Mouse (Mus musculus): ENCODE measurements around the gene Lck. TPM values are rescaled to one million over a fixed set of nuclear protein-coding genes. Genes with fewer than 3 reads are reported as not detected.

The Lck gene
- polyA plus RNA-seq (2015; fragmentation: Nextera tagmentation; extraction: Ambion mirVana) = 5.9 and 7.1 TPM in 2 replicates

DNA sequence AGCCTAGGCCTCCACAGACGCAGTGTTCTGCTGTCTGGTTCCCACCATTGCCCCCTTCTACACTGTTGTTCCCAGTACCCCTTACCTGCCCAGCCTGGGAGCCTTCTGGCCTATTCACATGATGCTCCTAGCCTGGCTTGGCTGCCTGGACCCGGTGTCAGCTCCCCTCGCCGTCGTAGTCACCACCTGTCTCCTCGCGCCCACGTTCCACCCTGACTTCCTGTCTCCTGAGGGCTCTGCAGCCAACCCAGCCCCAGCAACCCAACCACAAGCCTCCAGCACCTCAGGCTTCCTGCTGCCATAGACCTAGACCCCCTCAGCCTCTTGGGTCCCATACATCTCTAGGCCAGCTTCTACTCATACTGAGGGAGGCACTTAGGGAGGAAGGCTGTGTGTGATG is at the start of gene Lck:
Gene Lck, minus strand, starts transcription at position 212 of the 400 bp plus-strand sequence.
- H3K27ac ChIP-seq = no peak within 1 kb of the TSS
- H3K4me2 ChIP-seq (replicated peaks) = no peak within 1 kb of the TSS
- H3K4me1 ChIP-seq (replicated peaks) = peaks cover 6% of the 10 kb centered on the region; the same call in 1 of the 2 replicates
- H3K27me3 ChIP-seq = no peaks in the 10 kb centered on the region
- no peaks in the 10 kb centered on the region for H3K36me3 ChIP-seq
- ATAC-seq = no peak
- H3K9ac ChIP-seq (replicated peaks) = no peak within 1 kb of the TSS
- no peak within 1 kb of the TSS for H3K4me3 ChIP-seq (replicated peaks)
- H3K9me3 ChIP-seq = no peaks in the 10 kb centered on the region
- 92% methylated on average over 8 of the region's 8 CpGs for WGBS

DNA sequence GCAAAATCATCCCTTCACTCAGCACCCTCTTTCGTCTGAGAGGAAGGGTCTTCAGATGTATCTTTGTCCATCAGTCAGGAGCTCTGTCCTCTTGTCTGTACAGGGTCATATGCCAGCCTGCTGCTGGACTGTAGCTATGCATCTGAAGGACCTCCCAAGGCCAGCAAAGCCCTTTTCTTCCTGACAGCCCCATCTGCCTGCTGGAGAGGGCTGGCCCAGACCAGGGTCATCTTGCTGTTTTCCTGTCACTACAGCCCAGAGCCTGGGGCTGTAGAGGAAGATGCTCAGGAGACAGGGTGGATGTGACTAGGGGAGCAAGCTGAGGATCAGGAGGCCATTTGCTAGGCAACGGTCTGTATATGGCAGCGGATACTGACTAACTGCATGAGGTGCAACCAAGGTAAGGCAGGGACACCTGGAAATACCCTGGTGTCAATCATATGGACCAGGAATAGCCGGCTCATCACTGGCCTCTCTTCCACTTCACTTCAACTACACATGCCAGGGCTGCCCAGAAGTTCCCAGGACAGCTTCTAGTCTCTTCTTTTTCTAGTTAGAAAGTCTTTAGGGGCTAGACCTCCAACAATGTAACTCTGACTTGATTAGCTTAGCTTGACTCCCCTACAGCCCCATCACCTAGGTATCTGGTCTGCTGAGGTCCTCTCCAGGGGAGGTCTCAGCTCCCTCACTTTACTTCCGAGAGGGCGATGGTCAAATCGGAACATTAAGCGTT is 49.5 kb upstream of the Lck start:
- peak overlapping the region; percentile 74 for H3K9ac ChIP-seq (replicated peaks)
- peaks cover 58% of the 10 kb centered on the region for H3K4me1 ChIP-seq (replicated peaks)
- H3K9me3 ChIP-seq = no peaks in the 10 kb centered on the region
- 18% methylated on average over 8 of the region's 8 CpGs for WGBS
- H3K4me3 ChIP-seq (replicated peaks) = peak overlapping the region; percentile 58
- peak overlapping the region; percentile 73 for H3K4me2 ChIP-seq (replicated peaks)
- no peak for ATAC-seq
- peaks cover 36% of the 10 kb centered on the region for H3K36me3 ChIP-seq
- peak overlapping the region; percentile 93 for H3K27ac ChIP-seq
- H3K27me3 ChIP-seq = no peaks in the 10 kb centered on the region

DNA sequence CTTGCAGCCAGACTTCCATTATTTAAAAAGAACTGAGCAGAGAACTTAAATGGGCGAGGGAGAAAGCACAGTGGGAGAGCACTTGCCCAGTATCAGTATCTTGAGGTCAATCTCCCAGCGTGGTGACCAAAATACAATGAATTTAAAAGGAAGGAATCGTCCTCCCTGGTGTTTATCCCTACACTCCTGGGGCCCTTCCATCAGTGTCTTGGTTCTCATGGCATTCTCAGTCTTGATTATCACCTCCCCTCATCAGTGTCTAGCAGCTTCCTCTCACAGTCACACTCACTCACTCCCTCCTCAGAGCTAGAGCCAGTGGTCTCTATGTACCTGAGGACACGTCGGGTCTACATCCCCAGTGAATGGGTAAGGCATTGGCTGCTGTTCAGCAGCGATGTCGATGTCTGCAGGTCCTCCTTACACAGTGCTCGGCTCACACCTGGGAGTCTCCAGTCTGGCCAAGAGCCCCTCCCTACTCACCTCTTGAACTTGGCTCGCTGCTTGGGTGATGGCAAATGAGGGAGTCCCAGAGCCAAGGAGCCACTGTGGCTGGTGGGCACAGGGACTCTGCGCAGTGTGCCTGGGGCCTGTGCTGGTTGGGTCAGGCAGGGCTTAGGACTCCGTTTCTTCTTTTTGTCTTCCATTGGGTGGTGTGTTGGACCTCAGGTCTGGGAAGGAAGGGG is 48.8 kb upstream of the Lck start:
- H3K27me3 ChIP-seq = no peaks in the 10 kb centered on the region
- peaks cover 63% of the 10 kb centered on the region for H3K4me1 ChIP-seq (replicated peaks)
- ATAC-seq = no peak
- H3K9me3 ChIP-seq = no peaks in the 10 kb centered on the region
- H3K4me3 ChIP-seq (replicated peaks) = peak overlapping the region; percentile 58
- peak overlapping the region; percentile 93 for H3K27ac ChIP-seq
- peaks cover 30% of the 10 kb centered on the region for H3K36me3 ChIP-seq
- H3K9ac ChIP-seq (replicated peaks) = peak overlapping the region; percentile 74
- whole genome bisulfite sequencing = 73% methylated on average over 11 of the region's 11 CpGs
- peak overlapping the region; percentile 73 for H3K4me2 ChIP-seq (replicated peaks)

DNA sequence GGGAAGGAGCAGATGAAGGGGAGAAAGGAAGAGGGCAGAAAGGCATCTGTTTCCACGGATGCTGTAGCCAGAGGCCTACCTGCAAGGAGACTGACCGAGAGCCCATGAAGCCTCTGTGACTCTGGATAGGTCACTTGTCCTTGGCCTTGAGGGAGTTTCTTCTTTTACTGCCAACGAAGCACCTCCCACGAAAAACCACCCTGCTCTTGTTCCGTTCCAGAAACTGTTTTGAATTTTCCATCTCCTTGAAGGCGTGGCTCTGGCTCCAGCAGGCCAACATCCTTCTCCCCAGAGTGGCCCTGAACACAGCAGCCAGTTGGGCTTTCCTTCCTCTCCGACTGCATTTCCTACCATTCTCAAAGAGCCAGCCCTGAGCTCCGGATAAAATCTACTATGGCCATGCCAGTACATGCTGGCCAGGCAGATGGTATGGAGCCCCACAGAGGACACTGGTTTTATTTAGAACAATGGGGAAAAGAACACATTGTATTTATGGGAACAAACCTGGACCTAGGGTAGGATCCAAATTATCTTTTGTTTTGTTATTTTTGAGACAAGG is 47.9 kb upstream of the Lck start:
- peak overlapping the region; percentile 74; the same call in 1 of the 2 replicates for H3K9ac ChIP-seq (replicated peaks)

DNA sequence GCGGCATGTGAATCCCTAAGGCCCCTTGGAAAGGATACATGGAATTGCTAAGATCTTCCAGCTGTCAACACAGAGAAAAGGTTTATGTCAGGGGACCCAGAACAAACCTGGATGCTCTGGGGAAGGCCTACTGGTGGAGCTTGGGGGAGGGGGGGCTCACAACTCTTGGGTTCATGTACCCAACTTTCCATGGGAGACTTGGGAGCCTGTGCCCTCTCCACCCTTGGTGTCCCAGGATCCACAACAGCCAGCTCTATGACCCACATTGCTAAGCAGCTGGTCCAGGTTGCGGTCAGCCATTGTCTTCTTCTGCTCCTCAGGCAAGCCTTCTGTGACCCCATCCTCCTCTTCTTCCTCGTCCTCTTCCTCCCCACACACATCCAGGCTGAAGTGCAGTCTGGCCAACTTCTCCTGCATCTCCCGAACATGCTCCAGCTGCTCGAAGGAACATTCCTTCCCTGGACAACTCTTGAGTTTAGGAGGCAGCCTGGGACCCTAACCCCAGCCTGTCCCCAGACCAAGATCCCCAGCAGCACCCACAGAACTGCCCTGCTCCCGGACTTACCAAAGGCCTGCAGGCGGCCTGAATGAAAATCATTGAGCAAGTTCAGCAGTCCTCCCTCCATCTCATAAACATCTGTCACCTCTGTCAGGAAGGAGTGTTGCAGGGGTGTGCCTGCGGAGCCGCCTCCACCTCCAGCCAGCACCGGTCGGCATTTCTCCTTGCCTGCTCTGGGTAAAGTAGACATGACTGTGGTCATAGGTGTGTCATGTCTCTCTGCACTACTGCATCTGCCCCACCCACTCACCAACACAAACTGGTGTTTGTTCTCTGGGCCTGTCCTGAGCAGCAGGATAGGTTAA is 47.2 kb upstream of the Lck start:
- 91% methylated on average over 11 of the region's 11 CpGs for WGBS
- Histone ChIP-seq H3K4me1 (replicated peaks) (peaks cover 63% of the 10 kb centered on the region), H3K27me3 (no peaks in the 10 kb centered on the region), H3K4me2 (replicated peaks) (no peak overlapping the region), H3K9ac (replicated peaks) (peak overlapping the region; percentile 74; the same call in 1 of the 2 replicates), H3K9me3 (no peaks in the 10 kb centered on the region), H3K27ac (no peak overlapping the region), H3K4me3 (replicated peaks) (no peak overlapping the region), H3K36me3 (peaks cover 30% of the 10 kb centered on the region)
- no peak for ATAC-seq

More for the DNA sequence above, 47.9 kb upstream of the Lck start:
- Histone ChIP-seq H3K27ac (no peak overlapping the region), H3K27me3 (no peaks in the 10 kb centered on the region), H3K4me3 (replicated peaks) (no peak overlapping the region), H3K9me3 (no peaks in the 10 kb centered on the region), H3K36me3 (peaks cover 30% of the 10 kb centered on the region), H3K4me1 (replicated peaks) (peaks cover 68% of the 10 kb centered on the region), H3K4me2 (replicated peaks) (peak overlapping the region; percentile 73; the same call in 1 of the 2 replicates)
- 89% methylated on average over 8 of the region's 8 CpGs for WGBS
- ATAC-seq = no peak

DNA sequence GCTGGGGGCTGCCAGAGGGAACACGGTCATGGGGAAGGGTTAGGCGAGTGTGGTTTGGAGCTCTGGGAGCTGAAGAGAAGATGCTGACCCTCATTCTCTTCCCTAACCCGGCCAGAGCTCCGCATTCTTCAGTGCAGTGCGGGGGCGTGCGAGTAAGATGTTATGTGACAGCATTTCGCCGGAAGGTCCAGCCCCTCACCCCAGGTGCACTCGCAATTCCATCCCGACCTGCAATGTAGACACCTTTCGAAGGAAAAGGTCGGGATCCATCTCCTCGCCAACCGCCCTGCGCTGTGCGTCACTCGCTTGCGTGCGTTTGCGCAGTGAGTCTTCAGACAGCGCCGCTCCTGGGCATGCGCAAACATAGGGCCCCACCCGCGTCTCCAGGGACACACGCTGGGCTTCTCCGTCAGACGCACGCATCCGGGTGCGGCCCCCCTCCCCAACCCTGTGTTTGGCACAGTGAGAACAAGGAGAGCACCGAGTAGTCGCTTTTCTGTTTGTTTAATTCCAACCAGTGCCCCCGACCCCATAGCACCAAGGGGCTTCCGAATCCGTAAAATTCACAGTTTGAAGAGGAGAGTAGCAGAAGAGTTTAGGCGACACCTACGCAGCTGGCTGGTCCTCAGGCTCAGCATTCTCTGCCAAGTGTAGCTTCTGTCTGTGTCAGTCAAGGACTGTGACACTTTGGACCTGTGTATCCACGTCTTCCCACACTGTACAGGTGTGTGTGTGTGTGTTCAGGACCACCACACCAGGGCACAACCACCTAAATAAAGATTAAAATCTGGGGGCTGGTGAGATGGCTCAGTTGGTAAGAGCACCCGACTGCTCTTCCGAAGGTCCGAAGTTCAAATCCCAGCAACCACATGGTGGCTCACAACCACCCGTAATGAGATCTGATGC is 45.6 kb upstream of the Lck start, which contains the start of gene Iqcc:
Gene Iqcc, minus strand, starts transcription at position 314 of the 906 bp plus-strand sequence.
- peak within 1 kb of the TSS; percentile 91 for H3K27ac ChIP-seq
- H3K27me3 ChIP-seq = no peaks in the 10 kb centered on the region

GRCm38 (mm10) chr4:129618031-129618430 is 44.6 kb upstream of the Lck start:
- H3K36me3 ChIP-seq = peaks cover 36% of the 10 kb centered on the region
- H3K27ac ChIP-seq = no peak overlapping the region
- peak overlapping the region; percentile 91 for H3K9ac ChIP-seq (replicated peaks)
- no peaks in the 10 kb centered on the region for H3K9me3 ChIP-seq
- peaks cover 44% of the 10 kb centered on the region for H3K4me1 ChIP-seq (replicated peaks)
- no peaks in the 10 kb centered on the region for H3K27me3 ChIP-seq
- H3K4me3 ChIP-seq (replicated peaks) = peak overlapping the region; percentile 66
- H3K4me2 ChIP-seq (replicated peaks) = peak overlapping the region; percentile 88
- WGBS = 98% methylated on average over 5 of the region's 5 CpGs
- no peak for ATAC-seq

More for the DNA sequence above, 45.6 kb upstream of the Lck start, which contains the start of gene Iqcc:
- H3K4me1 ChIP-seq (replicated peaks) = peaks cover 48% of the 10 kb centered on the region
- peak within 1 kb of the TSS; percentile 88 for H3K4me2 ChIP-seq (replicated peaks)
- peak; percentile 90 for ATAC-seq
- H3K4me3 ChIP-seq (replicated peaks) = peak within 1 kb of the TSS; percentile 66
- H3K9me3 ChIP-seq = no peaks in the 10 kb centered on the region
- peaks cover 32% of the 10 kb centered on the region for H3K36me3 ChIP-seq
- 4% methylated on average over 44 of the region's 44 CpGs for WGBS
- peak within 1 kb of the TSS; percentile 91 for H3K9ac ChIP-seq (replicated peaks)

DNA sequence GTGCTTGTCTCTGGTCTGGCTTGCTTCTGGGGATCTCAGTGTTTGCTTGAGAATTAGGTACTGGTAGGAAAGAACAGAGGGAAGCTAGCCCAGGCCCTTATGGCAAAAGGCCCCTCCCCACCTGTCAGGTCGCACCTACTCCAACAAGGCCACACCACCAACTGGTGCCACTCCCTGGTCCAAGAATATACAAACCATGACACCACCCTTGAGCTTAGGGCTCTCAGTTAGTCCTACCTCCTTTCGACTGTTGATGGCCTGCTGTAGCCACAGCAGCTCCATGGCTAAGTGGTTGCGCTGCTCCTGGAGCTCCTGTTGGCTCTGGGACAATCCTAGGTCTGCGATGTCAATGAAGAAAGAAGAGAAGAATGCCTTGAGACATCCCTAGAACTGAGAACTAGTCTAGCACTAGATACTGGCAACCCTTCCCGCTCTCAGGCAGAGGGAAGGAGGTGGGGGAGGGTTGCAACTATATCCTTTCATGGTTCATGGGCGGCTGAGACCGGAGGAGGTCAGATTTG is 43.7 kb upstream of the Lck start:
- ATAC-seq = no peak
- H3K4me2 ChIP-seq (replicated peaks) = no peak overlapping the region
- peaks cover 35% of the 10 kb centered on the region for H3K4me1 ChIP-seq (replicated peaks)
- H3K27me3 ChIP-seq = no peaks in the 10 kb centered on the region
- no peak overlapping the region for H3K9ac ChIP-seq (replicated peaks)
- no peaks in the 10 kb centered on the region for H3K9me3 ChIP-seq
- H3K27ac ChIP-seq = no peak overlapping the region
- WGBS = 92% methylated on average over 7 of the region's 7 CpGs
- H3K4me3 ChIP-seq (replicated peaks) = no peak overlapping the region
- peaks cover 36% of the 10 kb centered on the region for H3K36me3 ChIP-seq

GRCm38 (mm10) chr4:129616631-129617030 is 43.2 kb upstream of the Lck start:
- H3K27me3 ChIP-seq = no peaks in the 10 kb centered on the region
- H3K9ac ChIP-seq (replicated peaks) = no peak overlapping the region
- no peak for ATAC-seq
- H3K9me3 ChIP-seq = no peaks in the 10 kb centered on the region
- peaks cover 36% of the 10 kb centered on the region for H3K36me3 ChIP-seq
- H3K4me2 ChIP-seq (replicated peaks) = no peak overlapping the region
- no peak overlapping the region for H3K4me3 ChIP-seq (replicated peaks)
- peaks cover 30% of the 10 kb centered on the region for H3K4me1 ChIP-seq (replicated peaks)
- 94% methylated on average over 3 of the region's 3 CpGs for WGBS
- H3K27ac ChIP-seq = no peak overlapping the region

GRCm38 (mm10) chr4:129615801-129616290 is 42.4 kb upstream of the Lck start:
- no peaks in the 10 kb centered on the region for H3K9me3 ChIP-seq
- H3K9ac ChIP-seq (replicated peaks) = no peak overlapping the region
- no peak overlapping the region for H3K27ac ChIP-seq
- no peaks in the 10 kb centered on the region for H3K27me3 ChIP-seq
- no peak overlapping the region for H3K4me2 ChIP-seq (replicated peaks)
- H3K4me1 ChIP-seq (replicated peaks) = peaks cover 23% of the 10 kb centered on the region
- ATAC-seq = no peak
- H3K4me3 ChIP-seq (replicated peaks) = no peak overlapping the region
- peaks cover 30% of the 10 kb centered on the region for H3K36me3 ChIP-seq
- WGBS = 91% methylated on average over 9 of the region's 9 CpGs

Data from midbrain, embryonic 13.5 days (tissue).